In genomic region chr19:4227894-4228678, GRCm38 (mm10) we compare ENCODE assay signal across 8 mouse cellular contexts. TPM values are rescaled to one million over a fixed set of nuclear protein-coding genes. Genes with fewer than 3 reads are reported as not detected.
DNase-seq lines count a peak whose midpoint lies in the region; ATAC-seq lines count a peak whose summit lies in the region.

No protein-coding gene starts in this region.

- peaks cover 20% of the 10 kb centered on the region for H3K4me1 ChIP-seq in heart, embryonic 12.5 days (replicated peaks)

- no peak overlapping the region for H3K9ac ChIP-seq in heart, embryonic 12.5 days

- H3K4me3 ChIP-seq in heart, embryonic 12.5 days, result no peak overlapping the region

- intact Hi-C loops in heart, postnatal 10 days (cut with DNase I), result loop anchor here (1.0 to 5.0 kb wide), 4 partner anchors 21 to 211 kb away; partner anchors contain the start of gene Pitpnm1

- H3K27ac ChIP-seq in heart, embryonic 12.5 days (ENCODE audit: poor library complexity, severe bottlenecking), result no peak overlapping the region

- no peak for ATAC-seq in heart, embryonic 12.5 days (ENCODE audit: insufficient number of reproducible peaks, low FRiP score)
- ATAC-seq in megakaryocyte progenitor cell, adult 5-6 weeks (replicated peaks; ENCODE audit: poor library complexity), result peak; percentile 54

- H3K4me2 ChIP-seq in heart, embryonic 12.5 days, result no peak overlapping the region

- H3K9me3 ChIP-seq in heart, embryonic 12.5 days (replicated peaks), result no peaks in the 10 kb centered on the region

- WGBS in heart, embryonic 12.5 days, result 17% methylated on average over 8 of the region's 8 CpGs

- H3K36me3 ChIP-seq in heart, embryonic 12.5 days, result no peaks in the 10 kb centered on the region

- H3K27me3 ChIP-seq in heart, embryonic 12.5 days (replicated peaks), result peaks cover 37% of the 10 kb centered on the region

- DNase-seq in heart, adult 18-20 months, result peak; percentile 84 to 89
- peak; percentile 91 for DNase-seq in ZHBTc4 (ENCODE audit: low read depth, low spot score)
- DNase-seq in embryo, embryonic 9.5 days (ENCODE audit: extremely low spot score), result peak; percentile 80
- DNase-seq in heart, postnatal 10 days, result peak; percentile 86 to 92
- DNase-seq in layer of hippocampus, adult 8-10 months (ENCODE audit: low spot score in 2 of 2), result peak; percentile 60 to 71
- DNase-seq in spleen, postnatal 4 days (ENCODE audit: low spot score in 2 of 2), result peak; percentile 74 to 88

RNA-seq across cellular contexts. Expression of gene Pold4, which starts 3.6 kb away (rescaled TPM):
- total RNA-seq in heart, adult 18-20 months (2021), result 10 to 100 TPM in 1 of 2 experiments, 1 to 10 TPM in 1; 9.1 to 19.9 TPM
- polyA plus RNA-seq in heart, embryonic 12.5 days (2016; fragmentation: Nextera tagmentation; extraction: Ambion mirVana), result 16.6 and 19.4 TPM in 2 replicates
- 10 to 100 TPM; 10.7 to 13.5 TPM for total RNA-seq in heart, postnatal 10 days (2021)
- 10 to 100 TPM; 13.3 to 25.1 (median 18.5) TPM for total RNA-seq in layer of hippocampus, adult 8-10 months (2022)
- 53.6 and 55.0 TPM in 2 replicates for total RNA-seq in megakaryocyte progenitor cell, adult 5-6 weeks (2015)
- total RNA-seq in megakaryocyte progenitor cell, adult 5-6 weeks (2017), result 60.4 and 67.8 TPM in 2 replicates

RNA-seq across cellular contexts. Expression of gene AC109138.7, which starts 13.9 kb away (rescaled TPM):
- total RNA-seq in heart, adult 18-20 months (2021), result not detected
- polyA plus RNA-seq in heart, embryonic 12.5 days (2016; fragmentation: Nextera tagmentation; extraction: Ambion mirVana), result not detected in 2 replicates
- total RNA-seq in heart, postnatal 10 days (2021), result not detected
- total RNA-seq in layer of hippocampus, adult 8-10 months (2022), result not detected
- total RNA-seq in megakaryocyte progenitor cell, adult 5-6 weeks (2015), result not detected in 2 replicates
- total RNA-seq in megakaryocyte progenitor cell, adult 5-6 weeks (2017), result not detected in 2 replicates

RNA-seq across cellular contexts. Expression of gene Clcf1, which starts 14.0 kb away (rescaled TPM):
- 1 to 10 TPM; 1.2 to 2.3 TPM for total RNA-seq in heart, adult 18-20 months (2021)
- 1.3 and 1.4 TPM in 2 replicates for polyA plus RNA-seq in heart, embryonic 12.5 days (2016; fragmentation: Nextera tagmentation; extraction: Ambion mirVana)
- total RNA-seq in heart, postnatal 10 days (2021), result 1 to 10 TPM; 1.6 to 2.5 TPM
- total RNA-seq in layer of hippocampus, adult 8-10 months (2022), result 1 to 10 TPM in 3 of 4 experiments, under 1 TPM in 1; 0.70 to 3.3 (median 1.9) TPM
- total RNA-seq in megakaryocyte progenitor cell, adult 5-6 weeks (2015), result 2.8 and 5.0 TPM in 2 replicates
- total RNA-seq in megakaryocyte progenitor cell, adult 5-6 weeks (2017), result 1.3 and 3.0 TPM in 2 replicates

RNA-seq across cellular contexts. Expression of gene Rad9a, which starts 26.6 kb away (rescaled TPM):
- total RNA-seq in heart, adult 18-20 months (2021), result 1 to 10 TPM; 4.5 to 4.8 TPM
- 22.6 and 23.1 TPM in 2 replicates for polyA plus RNA-seq in heart, embryonic 12.5 days (2016; fragmentation: Nextera tagmentation; extraction: Ambion mirVana)
- total RNA-seq in heart, postnatal 10 days (2021), result 1 to 10 TPM; 6.0 to 8.6 TPM
- 10 to 100 TPM in 2 of 4 experiments, 1 to 10 TPM in 2; 8.7 to 11.6 (median 9.7) TPM for total RNA-seq in layer of hippocampus, adult 8-10 months (2022)
- 28.0 and 31.0 TPM in 2 replicates for total RNA-seq in megakaryocyte progenitor cell, adult 5-6 weeks (2015)
- 16.1 and 19.7 TPM in 2 replicates for total RNA-seq in megakaryocyte progenitor cell, adult 5-6 weeks (2017)

RNA-seq across cellular contexts. Expression of gene Ppp1ca, which starts 36.2 kb away (rescaled TPM):
- 100 to 1,000 TPM; 293 to 299 TPM for total RNA-seq in heart, adult 18-20 months (2021)
- polyA plus RNA-seq in heart, embryonic 12.5 days (2016; fragmentation: Nextera tagmentation; extraction: Ambion mirVana), result 627 and 649 TPM in 2 replicates
- total RNA-seq in heart, postnatal 10 days (2021), result 100 to 1,000 TPM; 420 to 454 TPM
- 100 to 1,000 TPM; 255 to 271 (median 266) TPM for total RNA-seq in layer of hippocampus, adult 8-10 months (2022)
- 395 and 413 TPM in 2 replicates for total RNA-seq in megakaryocyte progenitor cell, adult 5-6 weeks (2015)
- total RNA-seq in megakaryocyte progenitor cell, adult 5-6 weeks (2017), result 482 and 538 TPM in 2 replicates
